Mouse (Mus musculus) hematopoietic stem cell, adult 5-6 weeks (primary cell): ENCODE results near the gene Ltb. TPM values are rescaled to one million over a fixed set of nuclear protein-coding genes. Genes with fewer than 3 reads are reported as not detected.

Experiments
- ATAC-seq, 2 experiments: fragments of 125-278 bp in 1 of 2; replicated peaks in 1 of 2; 2 replicates each; pipeline ENCODE4 v1.8.0; 2016 to 2017; ENCODE audit warnings: inconsistent platforms in 2 of 2, mild to moderate bottlenecking in 2 of 2, moderate number of reproducible peaks in 2 of 2, low read depth in 1 of 2, moderate TSS enrichment in 1 of 2; ENCODE audit not compliant: low FRiP score in 2 of 2, poor library complexity in 2 of 2, severe bottlenecking in 2 of 2, insufficient read depth in 1 of 2, low TSS enrichment in 1 of 2
- total RNA-seq: library from RNA; stranded (forward); fragments of 172-1452, 232-1000 nt; gene quantifications from 2 replicates; pipeline ENCODE4 v1.2.3, GENCODE M21; 2017

Ltb gene
- total RNA-seq, 1 experiment from 2014 or later: 31.4 TPM

DNA sequence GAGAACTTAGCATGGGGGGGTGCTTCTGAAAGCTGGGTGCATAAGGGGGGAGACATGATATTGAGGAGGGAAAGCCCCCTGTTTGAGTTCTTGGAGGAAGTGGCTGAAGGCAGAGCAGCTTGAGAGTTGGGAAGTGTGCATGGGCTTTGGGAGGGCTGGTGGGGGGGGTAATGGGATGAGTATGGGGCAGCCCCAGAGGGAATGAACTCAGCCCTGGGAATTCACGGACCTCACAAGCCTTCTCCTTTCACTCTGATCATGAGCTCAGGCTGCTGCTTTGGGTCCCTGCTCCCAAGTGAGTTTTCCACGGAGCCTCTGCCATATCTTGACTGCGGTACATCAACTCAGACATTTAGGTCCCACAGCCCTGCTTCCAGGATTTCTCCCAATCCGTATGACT is 8.2 kb downstream of the Ltb start:
- no peak for ATAC-seq

DNA sequence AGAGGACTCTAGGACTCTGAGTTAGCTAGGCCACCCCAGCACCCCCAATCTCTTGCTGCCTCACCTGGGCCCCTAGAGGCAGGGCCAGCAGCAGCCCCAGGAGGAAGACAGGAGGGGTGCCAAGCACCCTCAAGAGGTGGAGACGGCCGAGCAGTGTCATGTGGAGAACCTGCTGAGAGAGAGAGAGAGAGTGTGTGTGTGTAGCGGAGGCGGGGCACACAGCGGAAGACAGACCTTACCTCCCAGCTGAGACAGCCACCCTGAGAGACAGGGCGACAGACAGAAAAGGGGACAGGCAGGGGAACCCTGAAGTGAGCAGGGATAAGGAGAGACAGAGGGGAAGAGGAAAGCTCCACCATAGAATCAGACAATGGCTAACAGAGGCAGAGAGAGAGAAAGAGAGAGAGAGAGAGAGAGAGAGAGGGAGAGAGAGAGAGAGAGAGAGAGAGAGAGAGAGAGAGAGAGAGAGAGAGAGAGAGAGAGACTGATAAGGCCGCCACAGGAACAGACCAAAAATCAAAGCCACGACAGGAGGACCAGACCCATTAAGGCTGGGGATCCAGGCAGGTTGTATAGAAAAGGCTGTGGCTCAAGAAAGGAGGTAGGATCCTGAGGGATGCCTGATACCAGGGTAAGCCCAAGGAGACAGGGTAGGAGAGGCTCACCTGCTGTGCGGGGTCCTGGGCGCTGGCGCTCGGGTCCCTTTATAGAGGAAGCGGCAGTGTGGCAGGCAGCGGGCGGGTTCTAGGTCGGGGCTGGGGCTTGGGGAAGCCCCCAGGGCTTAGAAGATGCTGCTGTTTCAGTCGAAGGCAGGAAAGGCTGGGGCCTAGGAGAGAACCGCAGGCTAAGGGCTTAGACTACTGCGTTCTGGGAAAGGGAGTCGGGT is 10.5 kb downstream of the Ltb start, which contains the start of gene Lta:
Lta (minus strand) TSS at position 858 of the 886 bp plus-strand sequence.
- no peak for ATAC-seq

DNA sequence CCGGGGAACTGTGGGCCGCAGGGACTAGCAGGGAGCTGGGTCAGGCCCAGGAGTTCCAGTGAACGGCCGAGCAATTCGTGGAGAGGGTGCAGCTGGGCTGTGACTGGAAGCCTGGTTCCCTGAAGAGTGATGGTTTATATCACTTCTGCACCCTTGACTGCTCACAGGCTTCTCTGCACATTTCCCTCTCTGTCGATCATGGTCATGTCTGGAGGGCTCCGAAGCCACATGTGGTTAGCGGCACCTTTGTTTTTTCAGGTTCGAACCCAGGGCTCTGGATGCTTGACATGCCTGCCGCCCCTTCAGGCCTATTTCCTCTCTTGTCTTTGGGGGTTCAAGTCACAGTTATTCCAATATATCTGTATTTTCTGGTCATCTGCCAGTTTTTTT is 11.1 kb downstream of the Ltb start:
- no peak for ATAC-seq

DNA sequence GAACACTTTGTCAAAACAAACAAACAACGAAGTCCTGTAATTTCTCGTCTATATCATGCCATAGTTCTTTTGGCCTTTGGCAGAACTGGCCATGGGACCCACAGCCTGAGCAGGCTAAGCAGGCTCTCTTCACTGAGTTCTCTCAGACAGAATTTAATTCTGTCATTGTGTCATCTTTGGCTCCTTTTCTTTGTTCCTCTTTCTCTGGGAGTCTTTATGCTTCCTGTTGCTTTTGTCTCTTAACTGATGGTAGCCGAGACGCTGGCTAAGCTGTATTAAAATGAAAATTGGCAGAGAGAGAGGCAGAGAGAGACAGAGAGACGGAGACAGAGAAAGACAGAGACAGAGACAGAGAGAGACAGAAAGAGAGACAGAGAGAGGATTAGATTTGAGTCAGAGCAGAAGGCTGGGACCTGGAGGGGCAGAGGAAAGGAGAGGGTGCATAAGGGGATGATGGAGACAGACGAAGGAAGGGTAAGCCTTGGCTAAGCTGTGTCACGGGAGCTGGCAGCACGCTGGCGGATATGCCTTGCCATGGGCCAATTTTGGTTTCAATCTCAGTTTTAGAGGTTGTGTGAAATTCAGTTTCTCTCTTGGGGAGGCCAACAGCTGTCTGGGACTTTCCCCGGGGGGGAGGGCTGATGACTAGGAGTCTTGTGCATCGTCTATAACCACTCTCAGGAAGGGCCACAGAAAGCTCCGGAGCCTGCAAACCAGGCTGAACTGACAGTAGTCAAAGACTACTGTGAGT is 15.7 kb downstream of the Ltb start:
- ATAC-seq: peak; percentile 36 to 49; a peak in 2 of 4 replicates

DNA sequence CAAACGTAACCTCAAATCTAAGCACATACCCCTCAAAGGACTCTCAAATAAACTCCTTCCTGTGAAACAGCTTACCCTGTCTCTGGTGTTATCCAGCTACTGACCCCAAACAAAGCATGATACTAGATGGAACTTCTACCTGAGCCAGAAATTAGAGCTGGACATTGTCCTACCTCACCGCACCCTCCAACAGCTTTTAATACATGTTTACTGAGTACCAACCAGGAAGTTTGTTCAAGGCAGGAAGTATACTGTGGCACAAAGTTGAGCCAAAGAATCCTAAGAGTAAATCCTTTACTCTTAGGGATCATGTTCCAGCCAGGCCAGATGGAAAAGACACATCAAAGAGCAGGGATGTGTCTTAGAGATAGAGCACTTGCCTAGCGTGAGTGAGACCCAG is 16.4 kb downstream of the Ltb start:
- no peak for ATAC-seq

DNA sequence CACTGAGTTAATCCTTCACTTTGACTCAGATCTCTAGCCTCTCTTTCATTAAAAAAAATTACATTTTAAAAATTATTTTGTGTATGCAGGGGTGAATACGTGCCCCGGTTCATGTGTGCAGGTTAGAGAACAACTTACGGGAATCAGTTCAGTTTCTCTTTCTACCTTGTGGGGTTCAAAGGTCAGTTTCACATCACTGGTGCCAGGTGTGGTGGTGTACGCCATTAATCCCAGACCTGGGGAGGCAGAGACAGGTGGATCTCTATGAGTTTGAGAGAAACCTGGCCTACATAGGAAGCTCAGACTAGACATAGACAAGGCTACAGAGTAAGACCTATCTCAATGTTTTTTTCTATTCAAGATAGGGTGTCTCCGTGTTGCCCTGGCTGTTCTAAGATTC is 18.8 kb downstream of the Ltb start:
- no peak for ATAC-seq

DNA sequence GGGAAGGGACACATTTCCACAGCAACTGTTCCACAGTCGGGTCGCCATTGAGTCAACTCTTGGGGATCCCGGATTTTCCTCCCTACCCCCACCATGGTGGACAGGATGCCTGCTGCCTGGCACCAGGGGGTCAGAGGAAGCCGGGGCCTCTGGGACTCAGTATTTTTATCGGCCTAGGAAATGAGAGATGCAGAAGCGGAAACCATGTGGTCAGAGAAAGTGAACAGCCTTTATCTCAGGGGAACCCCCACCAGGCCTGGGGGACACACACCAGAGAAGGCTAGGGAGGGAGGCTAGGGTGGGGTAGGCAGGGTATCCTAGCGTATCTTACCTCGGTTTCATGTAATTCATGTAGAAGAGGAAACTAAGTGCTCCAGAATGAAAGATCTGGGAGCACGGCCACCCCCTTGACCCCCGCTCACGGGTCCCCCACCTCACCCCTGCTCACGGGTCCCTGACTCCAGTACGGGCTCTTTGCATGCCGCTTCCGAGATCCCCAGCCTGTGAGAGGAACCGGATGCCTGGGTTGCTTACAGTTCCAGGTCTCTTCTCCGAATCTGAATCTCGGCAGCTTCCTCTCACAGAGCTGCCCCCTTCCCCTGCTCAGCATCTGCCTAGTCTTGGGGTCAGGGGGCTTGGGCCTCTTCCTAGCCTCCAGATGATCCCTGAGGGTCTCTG is 24.4 kb downstream of the Ltb start:
- peak; percentile 43 to 47 for ATAC-seq

DNA sequence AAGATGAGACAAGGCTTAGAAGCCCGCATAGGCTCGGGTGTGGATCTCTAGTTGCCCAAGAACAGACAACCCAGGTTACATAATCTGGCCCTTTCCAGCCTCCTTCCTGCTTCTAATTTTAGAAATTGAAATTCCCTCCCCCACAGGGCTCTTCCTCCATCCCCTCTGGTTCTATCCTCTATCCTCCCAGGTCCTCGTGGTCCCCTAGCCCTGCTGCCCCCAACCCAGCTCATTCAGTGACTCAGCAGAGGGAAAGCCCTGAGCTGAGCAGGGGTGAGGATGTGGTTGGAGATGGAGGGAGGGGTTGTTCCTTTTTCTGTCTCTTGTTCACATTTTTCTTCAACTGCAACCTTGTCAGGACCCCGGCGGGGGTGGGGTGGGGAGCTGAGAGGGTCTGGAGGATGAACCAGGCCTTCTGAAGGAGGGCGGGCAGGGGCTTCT is 25.4 kb downstream of the Ltb start:
- ATAC-seq: peak; percentile 29 to 45; a peak in 2 of 4 replicates

DNA sequence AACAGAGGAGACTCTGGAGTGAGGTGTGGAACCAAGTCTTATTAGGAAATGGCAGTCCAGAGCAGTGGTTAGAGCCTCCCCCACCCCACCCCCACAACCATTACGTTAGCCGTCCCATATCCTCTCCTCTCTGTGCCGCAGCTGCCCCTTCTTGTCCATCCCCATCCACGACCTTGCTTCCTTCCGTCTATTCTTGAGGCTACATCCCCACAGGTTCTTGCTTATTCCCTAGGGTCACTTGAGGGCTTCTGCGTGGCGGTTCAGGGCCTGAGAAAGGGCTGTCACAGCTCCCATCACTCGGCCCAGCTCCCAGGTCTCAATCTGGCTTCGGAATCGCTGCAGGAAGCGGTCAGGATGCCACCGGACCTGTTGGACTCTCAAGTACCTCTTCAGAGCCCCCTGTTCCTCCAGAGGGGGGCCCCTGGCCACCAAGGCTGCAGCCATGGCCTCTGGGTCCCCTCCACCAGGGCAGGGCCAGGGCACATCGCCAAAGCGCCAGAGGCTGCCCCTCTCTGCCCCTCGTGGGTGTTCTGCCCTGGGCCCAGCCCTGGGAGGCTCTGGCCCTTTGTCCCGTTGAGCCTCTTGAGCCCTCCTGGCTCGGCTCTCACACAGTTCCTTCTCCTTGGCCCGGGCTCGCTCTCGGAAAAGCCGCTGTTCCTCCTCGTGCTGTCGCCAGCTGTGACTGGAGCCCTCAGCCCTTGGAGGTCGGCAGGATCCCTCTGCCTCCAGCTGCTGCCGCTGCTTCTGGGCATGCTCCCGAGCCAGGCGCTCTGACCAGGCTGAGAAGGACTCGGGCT is 26.1 kb downstream of the Ltb start, which contains the start of gene Gm16181:
Gm16181 (plus strand) TSS at position 679 of the 797 bp plus-strand sequence.
- peak in 1 of 2 experiments; percentile 0; a peak in 1 of 4 replicates for ATAC-seq

DNA sequence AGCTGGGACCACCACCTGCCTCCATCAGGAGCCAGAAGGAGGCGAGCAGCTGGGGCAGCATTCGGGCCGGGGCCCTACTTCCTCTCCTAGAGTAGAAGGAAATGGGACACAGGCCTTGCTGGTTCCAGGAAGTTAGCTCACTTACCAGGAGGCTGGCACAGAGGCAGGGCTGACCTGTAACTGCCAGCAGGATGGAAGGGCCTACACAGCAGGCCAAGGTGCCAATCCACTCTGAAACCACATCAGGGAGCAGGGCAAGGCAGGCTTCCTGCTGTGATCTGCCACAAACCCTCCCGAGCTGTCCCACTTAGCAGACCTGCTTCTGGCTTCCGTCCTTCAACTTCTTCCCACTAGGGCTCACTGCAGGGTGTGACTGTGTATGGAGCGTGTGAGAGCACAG is 28.1 kb downstream of the Ltb start:
- peak; percentile 74 to 82 for ATAC-seq

DNA sequence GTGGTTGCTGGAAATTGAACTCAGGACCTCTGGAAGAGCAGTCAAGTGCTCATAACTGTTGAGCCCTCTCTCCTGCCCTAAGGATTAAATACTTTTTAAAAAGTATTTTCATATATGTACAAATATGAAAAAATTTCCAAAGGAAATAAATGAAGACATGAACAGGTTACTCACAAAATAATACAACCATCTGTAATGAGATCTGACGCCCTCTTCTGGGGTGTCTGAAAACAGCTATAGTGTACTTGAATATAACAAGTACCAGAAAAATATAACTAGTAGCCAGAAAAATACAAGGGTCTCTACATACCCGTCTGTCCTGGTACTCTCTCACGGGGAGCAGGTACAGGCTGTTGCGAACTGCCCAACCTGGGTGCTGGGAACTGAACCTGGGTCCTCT is 30.4 kb downstream of the Ltb start:
- ATAC-seq: no peak

DNA sequence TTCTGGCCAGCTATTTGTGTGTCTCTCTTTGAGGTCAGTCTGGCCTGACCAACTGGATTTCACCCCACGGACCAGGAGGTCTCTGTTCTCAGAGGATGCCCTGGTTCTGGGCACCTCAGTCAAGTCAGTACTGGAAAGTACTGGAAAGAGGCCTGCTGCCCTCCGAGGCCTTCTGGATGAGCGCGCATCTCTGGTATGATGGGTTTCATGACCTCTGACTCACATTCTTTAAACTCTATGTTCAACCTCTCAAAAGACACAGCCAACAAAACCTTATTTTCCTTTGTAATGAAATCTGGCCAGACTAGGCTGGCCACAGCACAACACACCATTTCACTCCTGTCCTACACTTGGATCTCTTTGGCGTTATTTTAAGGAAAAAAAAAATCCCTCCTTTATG is 31.2 kb downstream of the Ltb start:
- ATAC-seq: no peak

DNA sequence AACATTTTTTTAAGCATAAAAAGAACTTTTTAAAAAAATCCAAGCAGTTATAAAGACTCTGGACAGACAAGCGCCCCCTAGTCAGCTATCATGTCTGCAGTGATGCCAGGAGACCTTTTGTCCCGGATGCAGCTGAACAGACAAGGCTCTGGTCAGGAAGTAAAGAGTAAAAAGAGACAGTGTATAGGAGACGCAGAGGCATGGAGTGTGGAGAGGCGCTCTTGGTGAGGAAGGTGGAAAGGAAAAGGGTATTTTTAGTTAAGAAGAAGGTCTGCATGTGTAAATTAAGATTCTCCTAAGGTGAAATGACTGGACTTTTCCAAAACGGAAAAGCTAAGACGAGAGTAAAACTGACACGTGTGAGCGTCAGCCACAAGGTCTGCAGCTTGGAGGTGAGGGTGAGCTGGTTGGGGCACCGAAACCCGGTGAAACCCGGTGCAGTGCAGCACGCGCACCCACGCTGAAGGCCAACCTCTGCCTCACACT is 32.4 kb downstream of the Ltb start:
- no peak for ATAC-seq

DNA sequence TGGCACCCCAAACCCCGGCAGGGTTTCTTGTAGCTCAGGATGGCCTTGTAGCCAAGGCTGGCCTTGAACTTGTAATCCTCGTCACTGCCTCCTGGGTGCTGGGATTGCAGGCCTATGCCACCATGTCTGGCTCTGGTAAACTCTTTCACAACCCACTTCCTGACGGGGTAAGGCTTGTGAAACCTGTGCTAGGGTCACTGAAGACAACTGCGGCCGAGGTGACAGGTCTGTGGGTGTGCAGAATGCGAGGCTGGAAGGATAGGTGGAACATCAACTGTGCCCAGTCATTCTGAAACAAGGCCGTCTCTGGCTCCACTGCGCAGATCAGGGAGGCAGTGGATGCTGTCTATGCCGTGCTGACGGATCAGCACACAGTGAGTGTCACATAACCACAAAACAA is 36.8 kb downstream of the Ltb start:
- ATAC-seq: no peak; a peak in 1 of 4 replicates

DNA sequence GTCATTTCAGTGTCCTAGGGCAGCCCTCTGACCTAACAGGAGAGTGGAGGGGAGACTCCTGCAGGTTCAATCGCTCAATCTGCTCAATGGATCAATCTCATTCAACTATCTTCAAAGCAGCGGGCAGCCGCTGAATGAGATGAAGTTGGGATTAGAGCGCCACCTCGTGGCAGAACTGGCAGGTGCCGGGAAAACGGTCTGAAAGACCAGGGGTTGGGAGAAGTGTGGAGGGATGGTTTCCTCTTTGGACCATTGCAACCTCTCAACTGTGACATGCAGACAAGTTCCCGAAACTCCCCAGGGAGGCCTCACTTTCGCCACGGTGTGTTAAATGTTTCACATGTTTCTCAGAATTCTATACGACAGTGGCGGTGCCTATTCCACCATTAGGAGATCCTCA is 37.8 kb downstream of the Ltb start:
- no peak for ATAC-seq

DNA sequence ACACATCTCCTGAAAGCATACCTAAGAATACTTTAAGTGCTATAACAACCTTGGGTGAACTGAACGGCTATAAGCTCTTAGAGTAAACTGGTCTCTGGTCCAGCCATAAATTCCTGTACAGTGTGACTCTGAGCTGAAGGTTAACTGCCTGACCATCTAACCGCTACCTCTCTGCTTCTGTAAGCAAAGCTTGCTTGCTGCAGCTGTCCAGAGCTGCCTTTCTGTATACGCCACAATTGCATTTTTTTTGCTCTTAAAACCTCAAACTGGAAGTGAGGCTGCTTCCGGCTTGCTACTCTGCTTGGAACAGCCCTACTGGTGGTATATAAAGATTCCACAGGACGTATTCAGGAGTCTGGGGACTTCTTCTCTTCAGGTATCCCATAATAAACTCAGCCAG is 38.4 kb downstream of the Ltb start:
- peak in 1 of 2 experiments; percentile 15; a peak in 2 of 4 replicates for ATAC-seq
